Mouse (Mus musculus) stomach, embryonic 14.5 days (tissue): ENCODE data around the gene C1qtnf9. TPM values are rescaled to one million over a fixed set of nuclear protein-coding genes. Genes with fewer than 3 reads are reported as not detected.
A peak's percentile ranks its signal among the peaks of the same experiment; 100 is the strongest.

ENCODE experiments used
- ATAC-seq: fragments of 200-750 bp; cut with Nextera tagmentation; 2 replicates; pipeline ENCODE4 v1.8.0; 2017; ENCODE audit warnings: low read depth, moderate TSS enrichment; ENCODE audit not compliant: insufficient number of reproducible peaks, insufficient read depth, low FRiP score
- H3K27ac ChIP-seq: fragments of 300-500 bp; sonication (generic); 2 replicates; pipeline ENCODE4 v1.5.1; 2014; ENCODE audit warnings: mild to moderate bottlenecking, low read length, moderate library complexity, mixed read lengths
- H3K27me3 ChIP-seq: fragments of 300-500 bp; sonication (generic); 2 replicates; pipeline ENCODE4 v1.6.1; 2014; ENCODE audit warnings: low read length, control low read depth, mixed read lengths; ENCODE audit not compliant: control insufficient read depth, insufficient read depth
- H3K36me3 ChIP-seq: fragments of 300-500 bp; sonication (generic); 2 replicates; pipeline ENCODE4 v1.6.1; 2014; ENCODE audit warnings: mild to moderate bottlenecking, control low read depth, low read length, moderate library complexity, mixed read lengths; ENCODE audit not compliant: control insufficient read depth, insufficient read depth
- H3K4me1 ChIP-seq: fragments of 300-500 bp; sonication (generic); 2 replicates; pipeline ENCODE4 v1.6.1; 2014; ENCODE audit warnings: low read length, control low read depth, mixed read lengths; ENCODE audit not compliant: control insufficient read depth, insufficient read depth
- H3K4me2 ChIP-seq: fragments of 300-500 bp; sonication (generic); replicated peaks from 2 replicates; pipeline ENCODE4 v1.6.1; 2014; ENCODE audit warnings: low read depth, low read length, control low read depth
- H3K4me3 ChIP-seq: fragments of 300-500 bp; sonication (generic); 2 replicates; pipeline ENCODE4 v1.5.1; 2014; ENCODE audit warnings: low read depth, low read length, control low read depth
- H3K9ac ChIP-seq: fragments of 300-500 bp; sonication (generic); replicated peaks from 2 replicates; pipeline ENCODE4 v1.6.1; 2014; ENCODE audit warnings: low read depth, mild to moderate bottlenecking, control low read depth, low read length, moderate library complexity, mixed read lengths
- H3K9me3 ChIP-seq: fragments of 300-500 bp; sonication (generic); 2 replicates; pipeline ENCODE4 v1.6.1; 2016; ENCODE audit warnings: low read depth, low read length, control low read depth; ENCODE audit not compliant: control insufficient read depth
- WGBS: fragments of 180-500 bp; shearing (Covaris S2); extraction: QIAGEN DNeasy Blood & Tissue Kit; methylation state at CpG from one replicate; pipeline ENCODE4 v1.1.7; 2014; 5-methylcytosine and 5-hydroxymethylcytosine counted together
- polyA plus RNA-seq: library from polyadenylated mRNA; unstranded; fragments of >200 nt; fragmentation: Nextera tagmentation; extraction: Ambion mirVana; gene quantifications from 2 replicates; pipeline ENCODE4 v1.2.1, GENCODE M21; 2014

C1qtnf9 gene
- polyA plus RNA-seq, 1 experiment from 2014 or later: 0.33 TPM

DNA sequence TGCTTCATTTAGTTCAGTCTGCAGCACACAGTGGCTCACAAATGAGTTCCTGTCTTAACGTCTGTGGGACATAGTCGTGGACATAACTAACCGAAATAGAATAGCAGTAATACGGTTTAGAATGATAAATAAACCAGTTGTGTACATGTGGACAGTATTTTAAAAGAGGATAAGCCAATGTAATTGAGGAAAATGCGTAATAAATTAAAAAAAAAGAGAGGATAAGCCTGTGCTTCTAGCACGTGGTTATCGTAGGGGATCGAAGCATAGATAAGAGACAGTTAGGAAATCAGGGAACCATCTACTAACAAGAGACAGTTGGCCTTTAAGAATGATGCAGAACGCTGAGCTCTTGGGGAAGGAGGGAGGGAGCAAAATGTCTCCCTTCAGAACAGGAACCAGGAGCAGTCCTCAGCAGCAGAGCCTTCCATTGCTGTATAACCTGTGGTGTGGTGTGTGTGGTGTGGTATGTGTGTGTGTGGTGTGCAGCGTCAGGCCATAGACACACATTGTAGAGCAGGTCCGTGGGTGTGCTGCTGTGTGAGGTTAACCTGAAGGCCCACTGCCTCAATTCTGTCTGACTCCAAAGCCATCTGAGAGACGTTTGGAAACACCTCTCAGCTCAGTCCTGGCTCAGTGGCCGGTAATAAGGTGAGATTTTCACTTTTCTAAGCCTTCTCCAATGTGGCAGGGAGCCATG, 31.9 kb upstream of the C1qtnf9 start:
- Histone ChIP-seq H3K4me1 (peaks cover 39% of the 10 kb centered on the region), H3K9ac (no peak overlapping the region), H3K9me3 (no peaks in the 10 kb centered on the region), H3K4me2 (peak overlapping the region; percentile 8; the same call in 1 of the 2 replicates), H3K36me3 (no peaks in the 10 kb centered on the region), H3K27me3 (no peaks in the 10 kb centered on the region), H3K4me3 (no peak overlapping the region), H3K27ac (peak overlapping the region; percentile 89)
- ATAC-seq: no peak
- 59% methylated on average over 13 of the region's 13 CpGs for WGBS

DNA sequence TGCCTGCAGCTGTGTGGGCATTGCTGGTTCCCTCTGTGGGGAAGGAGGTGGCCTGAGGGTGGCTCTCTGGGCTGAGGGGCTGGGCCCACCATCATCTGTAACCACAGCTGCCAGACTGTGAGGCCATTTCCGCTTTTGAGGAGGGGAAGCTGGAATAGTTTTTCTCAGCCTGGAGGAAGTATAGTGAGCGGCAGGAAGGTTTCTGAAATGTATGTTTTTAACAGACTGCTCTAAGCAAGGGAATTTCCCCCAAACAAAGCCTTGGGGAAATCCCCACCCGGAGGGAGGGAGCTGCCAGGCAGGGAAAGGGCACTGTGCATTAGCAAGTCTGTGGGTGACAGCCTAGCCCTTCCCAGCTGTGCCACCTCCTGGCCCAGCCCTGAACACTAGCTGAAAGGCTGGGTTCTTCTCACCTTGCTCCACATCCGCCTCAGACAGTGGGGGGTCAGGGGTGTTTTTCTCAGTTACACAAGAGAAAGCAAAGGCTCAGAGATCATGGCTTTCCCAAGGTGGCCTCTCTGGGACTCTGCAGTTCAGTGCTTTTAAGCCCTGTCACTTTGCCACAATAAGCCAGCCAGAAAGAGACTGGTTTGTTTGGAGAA, 31.2 kb upstream of the C1qtnf9 start:
- no peaks in the 10 kb centered on the region for H3K27me3 ChIP-seq
- no peak overlapping the region for H3K4me3 ChIP-seq
- peak; percentile 21; the same call in 1 of the 2 replicates for ATAC-seq
- H3K9me3 ChIP-seq: no peaks in the 10 kb centered on the region
- peaks cover 44% of the 10 kb centered on the region for H3K4me1 ChIP-seq
- WGBS: 8% methylated on average over 4 of the region's 4 CpGs
- H3K9ac ChIP-seq: no peak overlapping the region
- peak overlapping the region; percentile 8; the same call in 1 of the 2 replicates for H3K4me2 ChIP-seq
- H3K27ac ChIP-seq: peak overlapping the region; percentile 89
- no peaks in the 10 kb centered on the region for H3K36me3 ChIP-seq

DNA sequence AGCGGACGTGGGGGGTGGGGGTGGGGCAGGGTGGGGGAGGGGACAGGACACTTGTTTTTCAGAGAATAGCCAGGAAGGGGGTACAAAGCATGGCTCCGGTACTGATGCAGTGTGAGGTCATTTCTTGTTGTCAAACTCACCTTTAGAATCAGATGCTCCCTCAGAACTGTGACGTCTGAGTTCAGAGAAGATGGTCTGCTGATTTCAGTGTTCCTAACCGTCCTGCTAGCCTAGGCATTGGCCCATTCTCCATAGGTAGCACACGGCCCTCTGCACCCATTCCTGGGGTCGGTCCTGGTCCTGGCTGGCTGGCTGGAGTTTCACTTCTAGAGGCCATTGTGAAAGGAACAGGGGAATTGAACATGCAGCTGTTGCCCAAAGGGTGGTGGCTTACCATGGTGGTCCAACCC, 30.7 kb upstream of the C1qtnf9 start:
- Histone ChIP-seq H3K4me1 (peaks cover 50% of the 10 kb centered on the region), H3K9me3 (no peaks in the 10 kb centered on the region), H3K36me3 (no peaks in the 10 kb centered on the region), H3K9ac (no peak overlapping the region), H3K4me2 (peak overlapping the region; percentile 8; the same call in 1 of the 2 replicates), H3K27me3 (no peaks in the 10 kb centered on the region), H3K27ac (peak overlapping the region; percentile 89; the same call in 1 of the 2 replicates), H3K4me3 (no peak overlapping the region)
- no peak for ATAC-seq
- WGBS: 26% methylated on average over 7 of the region's 7 CpGs

DNA sequence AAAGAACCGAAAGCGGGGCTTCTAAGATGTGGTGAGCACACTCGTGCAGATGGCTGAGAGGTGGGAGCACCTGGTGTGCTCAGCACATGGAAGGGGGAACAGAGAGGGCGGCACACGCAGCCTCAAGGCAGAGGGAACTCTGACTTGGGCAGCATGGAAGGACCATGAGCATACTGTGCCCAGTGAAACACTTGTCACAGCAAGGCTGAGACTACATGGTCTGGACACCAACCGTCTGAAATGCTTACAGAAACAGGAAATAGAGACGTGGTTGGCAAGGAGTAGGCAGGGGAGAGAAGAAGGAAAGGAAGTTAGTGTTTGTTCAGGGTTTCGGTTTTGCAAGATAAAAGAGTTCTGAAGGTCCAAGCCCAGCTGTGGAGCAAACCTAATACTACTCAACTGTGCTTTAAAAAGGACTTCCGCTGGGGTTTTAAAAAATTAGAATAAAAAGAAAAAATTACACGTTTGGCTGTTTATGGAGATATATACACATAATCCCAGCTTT, 29.4 kb upstream of the C1qtnf9 start:
- no peaks in the 10 kb centered on the region for H3K9me3 ChIP-seq
- H3K27ac ChIP-seq: peak overlapping the region; percentile 59; the same call in 1 of the 2 replicates
- H3K4me1 ChIP-seq: peaks cover 47% of the 10 kb centered on the region
- no peak overlapping the region for H3K4me2 ChIP-seq
- whole genome bisulfite sequencing: 58% methylated on average over 10 of the region's 10 CpGs
- H3K4me3 ChIP-seq: no peak overlapping the region
- ATAC-seq: no peak
- H3K36me3 ChIP-seq: no peaks in the 10 kb centered on the region
- no peaks in the 10 kb centered on the region for H3K27me3 ChIP-seq
- H3K9ac ChIP-seq: no peak overlapping the region

DNA sequence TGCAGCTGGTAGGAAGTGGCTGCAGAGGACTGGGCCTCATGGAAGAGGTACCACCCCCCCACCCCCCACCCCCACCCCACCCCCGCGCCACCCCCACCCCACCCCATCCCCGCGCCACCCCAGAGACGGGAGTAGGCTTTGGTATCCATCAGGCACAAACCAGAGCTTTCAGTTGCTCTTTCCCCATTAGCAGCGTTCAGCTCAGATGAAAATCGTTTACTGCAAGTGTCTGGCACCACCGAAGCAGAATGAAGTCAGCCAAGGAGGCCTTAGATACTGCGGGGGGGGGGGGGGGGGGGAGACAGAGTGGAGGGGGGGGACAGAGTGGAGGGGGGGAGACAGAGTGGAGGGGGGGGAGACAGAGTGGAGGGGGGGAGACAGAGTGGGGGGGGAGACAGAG, 28.8 kb upstream of the C1qtnf9 start:
- no peak for ATAC-seq
- no peaks in the 10 kb centered on the region for H3K9me3 ChIP-seq
- peaks cover 43% of the 10 kb centered on the region for H3K4me1 ChIP-seq
- H3K4me3 ChIP-seq: no peak overlapping the region
- H3K9ac ChIP-seq: no peak overlapping the region
- WGBS: 9% methylated on average over 8 of the region's 9 CpGs
- H3K36me3 ChIP-seq: no peaks in the 10 kb centered on the region
- H3K27ac ChIP-seq: no peak overlapping the region; the same call in 1 of the 2 replicates
- H3K27me3 ChIP-seq: no peaks in the 10 kb centered on the region
- no peak overlapping the region for H3K4me2 ChIP-seq

DNA sequence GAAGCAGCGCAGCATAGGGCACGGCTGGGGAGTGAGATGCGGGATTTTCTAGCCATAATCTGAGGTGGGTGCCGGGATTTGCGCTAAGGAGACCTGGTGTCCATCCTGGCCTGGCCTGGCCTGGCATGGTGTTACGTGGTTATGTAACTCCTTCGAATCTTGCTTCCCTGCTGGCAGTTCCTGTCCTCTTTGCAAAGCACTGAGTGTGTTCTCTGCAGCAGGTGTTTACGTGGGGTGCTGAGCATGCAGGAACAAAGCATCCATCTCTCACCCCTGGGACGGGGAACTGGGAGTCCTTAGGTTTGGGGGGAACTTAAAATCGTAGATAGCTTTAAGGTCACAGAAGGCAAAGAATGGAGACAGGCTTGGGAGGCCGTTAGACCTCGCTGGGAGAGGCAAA, 28.3 kb upstream of the C1qtnf9 start:
- H3K36me3 ChIP-seq: no peaks in the 10 kb centered on the region
- no peaks in the 10 kb centered on the region for H3K27me3 ChIP-seq
- peak overlapping the region; percentile 49; the same call in 1 of the 2 replicates for H3K27ac ChIP-seq
- H3K9ac ChIP-seq: no peak overlapping the region
- peaks cover 43% of the 10 kb centered on the region for H3K4me1 ChIP-seq
- H3K4me3 ChIP-seq: no peak overlapping the region
- no peaks in the 10 kb centered on the region for H3K9me3 ChIP-seq
- 72% methylated on average over 12 of the region's 12 CpGs for WGBS
- H3K4me2 ChIP-seq: no peak overlapping the region
- no peak for ATAC-seq

DNA sequence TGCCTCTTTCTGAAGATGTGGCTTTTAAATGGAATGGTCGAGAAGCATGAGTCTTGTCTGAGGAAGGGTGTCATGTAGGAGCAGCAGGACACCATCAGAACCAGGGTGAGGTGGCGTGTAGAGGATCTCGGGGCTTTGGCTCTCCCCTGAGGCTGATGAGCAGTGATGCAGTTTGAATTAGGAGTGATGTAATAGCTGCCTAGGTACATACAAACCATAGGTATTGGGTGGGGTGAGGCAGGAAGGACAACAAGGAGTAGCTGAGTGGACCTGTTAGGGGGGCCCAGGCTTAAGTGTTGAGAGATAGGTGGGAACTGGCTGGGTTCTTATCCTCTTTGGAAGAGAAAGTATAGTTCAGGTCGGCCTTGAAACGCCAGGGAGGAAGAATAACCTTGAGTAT, 27.4 kb upstream of the C1qtnf9 start:
- Histone ChIP-seq H3K36me3 (no peaks in the 10 kb centered on the region), H3K27ac (no peak overlapping the region), H3K9ac (no peak overlapping the region), H3K9me3 (no peaks in the 10 kb centered on the region), H3K4me2 (no peak overlapping the region), H3K27me3 (no peaks in the 10 kb centered on the region), H3K4me1 (peaks cover 43% of the 10 kb centered on the region), H3K4me3 (no peak overlapping the region)
- ATAC-seq: no peak
- 69% methylated on average over 5 of the region's 5 CpGs for WGBS

DNA sequence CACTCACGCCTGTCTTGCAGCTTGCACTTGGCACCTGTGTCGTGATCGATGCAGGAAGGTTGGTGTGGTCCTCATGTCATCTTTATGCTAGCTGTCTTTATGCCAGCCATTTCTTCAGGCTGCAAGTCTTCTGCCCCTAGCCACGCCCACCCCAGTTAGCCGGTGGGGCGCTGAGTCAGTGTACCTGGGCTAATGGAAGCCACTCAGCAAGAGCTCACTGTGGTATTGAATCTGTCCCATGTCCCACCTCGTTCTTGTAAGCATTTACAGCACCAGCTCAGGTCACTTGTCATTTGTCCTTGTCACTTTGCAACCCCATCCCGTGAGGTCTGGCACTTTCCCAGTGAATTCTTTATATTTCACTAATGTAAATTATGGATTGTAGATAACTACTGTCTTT, 26.9 kb upstream of the C1qtnf9 start:
- ATAC-seq: no peak
- H3K36me3 ChIP-seq: no peaks in the 10 kb centered on the region
- WGBS: 54% methylated on average over 8 of the region's 8 CpGs
- H3K4me1 ChIP-seq: peaks cover 41% of the 10 kb centered on the region
- peak overlapping the region; percentile 39; the same call in 1 of the 2 replicates for H3K27ac ChIP-seq
- no peak overlapping the region for H3K9ac ChIP-seq
- no peak overlapping the region for H3K4me2 ChIP-seq
- no peak overlapping the region for H3K4me3 ChIP-seq
- H3K9me3 ChIP-seq: no peaks in the 10 kb centered on the region
- H3K27me3 ChIP-seq: no peaks in the 10 kb centered on the region
